ENCODE assay signal across 8 mouse cellular contexts in genomic region chr10:127041774-127042338, GRCm38 (mm10). TPM values are rescaled to one million over a fixed set of nuclear protein-coding genes. Genes with fewer than 3 reads are reported as not detected.
DNase-seq lines count a peak whose midpoint lies in the region; ATAC-seq lines count a peak whose summit lies in the region.

No protein-coding gene starts in this region.

- ATAC-seq in hindbrain, embryonic 16.5 days = peak; percentile 89

- H3K27ac ChIP-seq in hindbrain, embryonic 16.5 days (ENCODE audit: low read depth, low read length) = peak overlapping the region; percentile 67

- no peaks in the 10 kb centered on the region for H3K9me3 ChIP-seq in hindbrain, embryonic 16.5 days (ENCODE audit: control insufficient read depth, low read length)

- H3K4me1 ChIP-seq in hindbrain, embryonic 16.5 days (ENCODE audit: control insufficient read depth, insufficient read depth, low read depth, low read length) = peaks cover 13% of the 10 kb centered on the region

- H3K4me2 ChIP-seq in hindbrain, embryonic 16.5 days (ENCODE audit: low read length) = peak overlapping the region; percentile 98

- H3K27me3 ChIP-seq in hindbrain, embryonic 16.5 days (replicated peaks; ENCODE audit: control insufficient read depth, insufficient read depth, low read length) = peaks cover 4% of the 10 kb centered on the region

- peak overlapping the region; percentile 96 for H3K4me3 ChIP-seq in hindbrain, embryonic 16.5 days (ENCODE audit: low read length)

- WGBS in hindbrain, embryonic 16.5 days = under 1% methylated on average over 44 of the region's 44 CpGs

- peak overlapping the region; percentile 70 for H3K9ac ChIP-seq in hindbrain, embryonic 16.5 days (ENCODE audit: low read depth, low read length)

- 0 out of 2 replicates have a peak, but pooled peaks cover 4% of the 10 kb centered on the region for H3K36me3 ChIP-seq in hindbrain, embryonic 16.5 days (ENCODE audit: control insufficient read depth, insufficient read depth, low read length)

- peak; percentile 83 for DNase-seq in T-cell, adult 2 months (ENCODE audit: low spot score)
- DNase-seq in cerebellum, postnatal 4 days (ENCODE audit: low spot score in 2 of 2) = peak; percentile 81 to 92
- peak; percentile 87 for DNase-seq in gastrocnemius, adult 18-20 months (ENCODE audit: low spot score)
- peak; percentile 87 to 92 for DNase-seq in left cerebral cortex, adult 18-20 months (ENCODE audit: low spot score in 2 of 2)
- DNase-seq in lung, postnatal 4 days = peak; percentile 91
- DNase-seq in retina, postnatal 1 day = peak; percentile 94
- DNase-seq in urinary bladder, adult 18-20 months (ENCODE audit: low spot score in 2 of 2) = peak; percentile 77 to 93

RNA-seq across cellular contexts. Expression of gene Eef1akmt3, which starts 0.5 kb away (rescaled TPM):
- under 1 TPM in 1 of 2 experiments, not detected in 1; 0.09 TPM for total RNA-seq in gastrocnemius, adult 18-20 months (2021)
- 0.23 and 0.31 TPM in 2 replicates for polyA plus RNA-seq in hindbrain, embryonic 16.5 days (2015; fragmentation: Nextera tagmentation; extraction: Ambion mirVana)
- total RNA-seq in left cerebral cortex, adult 18-20 months (2021) = under 1 TPM; 0.16 to 0.19 TPM

RNA-seq across cellular contexts. Expression of gene Mettl1, which starts 0.6 kb away (rescaled TPM):
- total RNA-seq in gastrocnemius, adult 18-20 months (2021) = 1 to 10 TPM; 8.6 to 9.1 TPM
- polyA plus RNA-seq in hindbrain, embryonic 16.5 days (2015; fragmentation: Nextera tagmentation; extraction: Ambion mirVana) = 23.2 and 24.2 TPM in 2 replicates
- total RNA-seq in left cerebral cortex, adult 18-20 months (2021) = 1 to 10 TPM; 9.4 to 10.0 TPM

RNA-seq across cellular contexts. Expression of gene Cyp27b1, which starts 6.2 kb away (rescaled TPM):
- under 1 TPM in 1 of 2 experiments, not detected in 1; 0.19 TPM for total RNA-seq in gastrocnemius, adult 18-20 months (2021)
- 0.12 and 0.18 TPM in 2 replicates for polyA plus RNA-seq in hindbrain, embryonic 16.5 days (2015; fragmentation: Nextera tagmentation; extraction: Ambion mirVana)
- total RNA-seq in left cerebral cortex, adult 18-20 months (2021) = under 1 TPM; 0.30 to 0.45 TPM

RNA-seq across cellular contexts. Expression of gene Tsfm, which starts 11.2 kb away (rescaled TPM):
- 10 to 100 TPM; 20.4 to 22.4 TPM for total RNA-seq in gastrocnemius, adult 18-20 months (2021)
- polyA plus RNA-seq in hindbrain, embryonic 16.5 days (2015; fragmentation: Nextera tagmentation; extraction: Ambion mirVana) = 63.7 and 67.7 TPM in 2 replicates
- 10 to 100 TPM; 26.6 to 30.1 TPM for total RNA-seq in left cerebral cortex, adult 18-20 months (2021)

RNA-seq across cellular contexts. Expression of gene March9, which starts 18.1 kb away (rescaled TPM):
- total RNA-seq in gastrocnemius, adult 18-20 months (2021) = 1 to 10 TPM in 1 of 2 experiments, under 1 TPM in 1; 0.39 to 1.0 TPM
- polyA plus RNA-seq in hindbrain, embryonic 16.5 days (2015; fragmentation: Nextera tagmentation; extraction: Ambion mirVana) = 5.2 and 6.0 TPM in 2 replicates
- 10 to 100 TPM; 20.0 to 23.1 TPM for total RNA-seq in left cerebral cortex, adult 18-20 months (2021)

Comparison
In these comparisons a context has a peak if more than half of its experiments do, and no peak if none do; other contexts are left out.
1. Peak in every context shown above with its lines: DNase-seq, ATAC-seq, H3K4me3 ChIP-seq and H3K27ac ChIP-seq.